Mouse (Mus musculus): ENCODE data around the gene Ran.

GRCm38 (mm10) chr5:128976266-128976665 lies 43.6 kb upstream of the Ran start:
- TF ChIP-seq CTCF (IDR thresholded peaks at IDR 0.05; ENCODE audit: extremely low read depth, insufficient read depth, insufficient read length, insufficient replicate concordance): 0 out of 2 replicates have a peak, but pooled peaks have one; percentile 4
- no peak for TF ChIP-seq POLR2A (IDR thresholded peaks at IDR 0.05; ENCODE audit: low read depth, low read length)
